ENCODE assay signal across 8 mouse cellular contexts in the genomic region with DNA sequence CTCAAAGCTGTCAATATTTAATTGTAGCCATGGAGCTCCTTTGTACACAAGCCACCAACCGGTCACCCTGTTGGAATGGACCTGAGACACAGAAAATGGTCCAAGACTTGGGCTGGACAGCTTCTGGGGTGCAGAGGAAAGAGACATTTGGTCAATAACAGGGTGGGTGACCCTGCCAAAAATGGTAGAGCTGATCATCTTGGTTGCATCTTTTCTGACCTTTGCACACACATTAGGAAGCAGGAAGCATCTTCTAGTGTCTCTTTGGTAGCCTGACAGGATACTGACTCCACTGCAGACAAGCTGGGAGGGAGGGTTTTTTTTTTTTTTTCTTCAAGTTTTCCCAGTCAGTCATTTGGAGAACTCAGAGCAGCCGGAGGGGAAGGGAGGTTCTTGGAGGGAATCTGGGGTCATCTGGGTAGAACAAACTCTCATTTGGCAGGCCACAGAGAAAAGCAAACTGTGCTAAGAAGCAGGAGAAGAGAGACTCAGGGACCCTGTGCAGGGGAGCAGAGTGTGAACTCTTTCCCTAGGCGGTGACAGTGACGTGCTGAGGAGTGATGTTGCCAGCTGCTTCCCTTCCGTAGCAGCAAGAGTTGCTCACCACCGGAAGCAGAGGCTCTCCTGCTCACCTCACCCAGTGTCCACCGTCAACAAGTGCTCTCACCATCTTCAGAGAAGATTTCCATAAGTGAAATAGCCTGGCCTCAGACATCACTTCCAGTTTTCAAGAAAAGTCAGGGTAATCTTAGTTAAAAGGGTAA.
DNase-seq lines count a peak whose midpoint lies in the region; ATAC-seq and TF ChIP-seq lines count a peak whose summit lies in the region.

No protein-coding gene starts in this region.

- no peak overlapping the region for H3K4me2 ChIP-seq in hindbrain, embryonic 13.5 days
- H3K4me2 ChIP-seq in midbrain, embryonic 15.5 days = no peak overlapping the region

- TF ChIP-seq CTCF in bone marrow macrophage, adult 2 months (IDR thresholded peaks at IDR 0.05; ENCODE audit: low read depth, low read length) = no peak

- no peaks in the 10 kb centered on the region for H3K36me3 ChIP-seq in hindbrain, embryonic 13.5 days
- H3K36me3 ChIP-seq in midbrain, embryonic 15.5 days (replicated peaks) = no peaks in the 10 kb centered on the region

- peak; percentile 60 for ATAC-seq in neutrophil, adult 5-6 weeks (ENCODE audit: extremely low read depth, insufficient number of reproducible peaks, low FRiP score, poor library complexity, severe bottlenecking)
- ATAC-seq in hindbrain, embryonic 13.5 days (ENCODE audit: low FRiP score) = no peak
- ATAC-seq in midbrain, embryonic 15.5 days (replicated peaks) = no peak

- intact Hi-C loops in heart, postnatal 10 days (cut with DNase I) = no loop called here

- DNase-seq in gastrocnemius, adult 18-20 months (ENCODE audit: low spot score) = peak; percentile 50
- DNase-seq in gastrocnemius, postnatal 4 days (ENCODE audit: low spot score in 2 of 2) = no peak
- peak; percentile 59 to 64 for DNase-seq in heart, postnatal 10 days
- no peak for DNase-seq in cerebellum, postnatal 14 days

- H3K27me3 ChIP-seq in hindbrain, embryonic 13.5 days = no peaks in the 10 kb centered on the region
- no peaks in the 10 kb centered on the region for H3K27me3 ChIP-seq in midbrain, embryonic 15.5 days (replicated peaks)

- peak overlapping the region; percentile 1; the same call in 1 of the 2 replicates for H3K27ac ChIP-seq in bone marrow macrophage, adult 2 months (ENCODE audit: insufficient read depth, low read depth, low read length)
- H3K27ac ChIP-seq in hindbrain, embryonic 13.5 days = no peak overlapping the region
- H3K27ac ChIP-seq in midbrain, embryonic 15.5 days = no peak overlapping the region

- TF ChIP-seq POLR2A in bone marrow macrophage, adult 2 months (IDR thresholded peaks at IDR 0.05; ENCODE audit: borderline replicate concordance, low read depth, low read length) = no peak

- H3K9ac ChIP-seq in hindbrain, embryonic 13.5 days = no peak overlapping the region
- no peak overlapping the region for H3K9ac ChIP-seq in midbrain, embryonic 15.5 days

- no peaks in the 10 kb centered on the region for H3K9me3 ChIP-seq in hindbrain, embryonic 13.5 days
- H3K9me3 ChIP-seq in midbrain, embryonic 15.5 days = no peaks in the 10 kb centered on the region

- H3K4me3 ChIP-seq in bone marrow macrophage, adult 2 months (ENCODE audit: insufficient read depth, low read length) = no peak overlapping the region
- H3K4me3 ChIP-seq in hindbrain, embryonic 13.5 days = no peak overlapping the region
- H3K4me3 ChIP-seq in midbrain, embryonic 15.5 days = no peak overlapping the region

- 63% methylated on average over 7 of the region's 7 CpGs for WGBS in hindbrain, embryonic 13.5 days
- WGBS in midbrain, embryonic 15.5 days = 73% methylated on average over 7 of the region's 7 CpGs

- peaks cover 53% of the 10 kb centered on the region for H3K4me1 ChIP-seq in bone marrow macrophage, adult 2 months (ENCODE audit: control insufficient read depth, insufficient read depth, low read length)
- 0 out of 2 replicates have a peak, but pooled peaks cover 3% of the 10 kb centered on the region for H3K4me1 ChIP-seq in hindbrain, embryonic 13.5 days (replicated peaks)
- no peaks in the 10 kb centered on the region for H3K4me1 ChIP-seq in midbrain, embryonic 15.5 days

Comparison
In these comparisons a context has a peak if more than half of its experiments do, and no peak if none do; other contexts are left out.
1. DNase-seq: peak in gastrocnemius, adult 18-20 months (single experiment) and heart, postnatal 10 days (2 of 2); none in gastrocnemius, postnatal 4 days (0 of 2) and cerebellum, postnatal 14 days (0 of 2).